Mouse (Mus musculus) thymus, postnatal 25 days (tissue): ENCODE data around the gene C530008M17Rik.
"Not testable (repeated sequence)": the region's sequence is repeated elsewhere in the genome, so short reads cannot be mapped to it uniquely, and the experiment has no call there.

Source experiments
- DNase-seq: peaks from one replicate; pipeline ENCODE4 v3.0.0; 2022

Gene C530008M17Rik

DNA sequence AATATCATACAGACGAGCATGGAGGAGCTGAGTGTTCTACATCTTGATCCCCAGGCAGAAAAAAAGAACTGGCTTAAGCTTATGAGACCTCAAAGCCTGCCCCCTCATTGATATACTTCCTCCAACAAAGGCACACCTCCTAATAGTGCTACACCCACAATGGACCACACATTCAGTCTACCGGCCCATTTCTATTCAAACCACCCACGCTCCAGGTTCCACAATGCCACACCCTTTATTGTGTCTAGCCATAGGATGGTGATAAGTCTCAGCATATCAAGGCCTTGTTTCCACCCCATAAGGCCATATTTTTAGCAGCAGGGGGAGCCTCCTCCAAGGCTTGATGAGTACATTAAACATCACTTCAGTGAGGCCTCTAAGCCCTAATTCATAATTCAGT is 254.5 kb downstream of the C530008M17Rik start:
- DNase-seq: no peak

GRCm38 (mm10) chr5:76912522-76912921 is 256.2 kb downstream of the C530008M17Rik start:
- DNase-seq: not testable (repeated sequence)

DNA sequence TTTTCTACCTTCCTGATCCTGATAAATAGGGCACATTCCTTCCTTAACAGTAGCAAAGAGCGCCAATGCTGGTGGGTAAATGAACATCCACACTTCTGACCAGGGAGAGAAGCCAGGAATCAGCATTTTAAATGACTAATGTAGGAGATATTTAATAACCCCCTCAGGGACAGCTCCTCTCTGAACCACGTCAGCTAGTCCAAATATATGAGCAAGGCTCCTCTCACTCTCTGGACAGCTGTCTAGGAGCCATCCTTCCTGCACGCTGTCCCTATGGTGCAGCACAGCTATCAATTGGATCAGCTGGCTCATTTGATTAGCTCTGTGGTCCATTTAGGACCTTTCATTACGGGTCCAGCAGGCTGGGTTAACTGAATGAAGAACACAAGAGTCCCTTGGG is 266.5 kb downstream of the C530008M17Rik start:
- no peak for DNase-seq
